Mouse (Mus musculus): ENCODE measurements around the gene Inava.
A peak's percentile ranks its signal among the peaks of the same experiment; 100 is the strongest.

Inava gene

DNA sequence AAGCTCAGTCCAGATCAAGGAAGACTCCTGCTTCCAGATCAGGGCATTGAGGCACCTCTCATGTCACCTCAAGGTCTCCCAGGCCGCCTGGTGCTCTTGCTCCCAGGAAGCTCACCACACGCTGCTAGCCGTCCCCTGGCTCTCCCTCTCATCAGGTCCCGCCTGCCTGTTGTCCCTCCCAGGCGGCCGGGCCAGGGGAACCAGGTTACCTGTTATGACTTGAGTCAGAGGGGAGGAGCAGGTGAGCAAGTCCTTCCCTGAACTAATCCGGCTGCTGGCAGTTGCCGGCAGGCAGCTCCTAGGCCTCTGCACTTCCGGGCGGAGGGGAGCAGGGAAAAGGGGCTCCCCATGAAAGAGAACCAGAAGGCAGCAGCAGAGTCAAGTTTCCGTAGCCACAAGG lies 3.9 kb downstream of the Inava start:
- no peak for DNase-seq

DNA sequence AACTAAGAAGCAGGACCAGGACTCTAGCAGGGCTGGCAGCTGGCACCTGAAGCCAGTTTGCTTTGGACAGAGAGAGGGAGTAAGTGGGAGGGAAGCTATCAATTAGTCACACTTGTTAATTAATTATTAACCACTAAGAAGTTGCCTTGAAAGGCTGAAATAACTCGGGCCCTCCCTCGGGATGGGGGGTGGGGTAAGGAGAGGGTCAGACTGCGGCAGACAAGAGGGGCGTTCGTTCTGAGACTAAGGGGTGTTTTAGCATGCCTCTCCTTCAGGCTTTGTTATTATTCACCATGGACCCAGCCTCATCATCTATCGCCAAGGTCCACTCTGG lies 5.1 kb downstream of the Inava start:
- DNase-seq, result no peak

DNA sequence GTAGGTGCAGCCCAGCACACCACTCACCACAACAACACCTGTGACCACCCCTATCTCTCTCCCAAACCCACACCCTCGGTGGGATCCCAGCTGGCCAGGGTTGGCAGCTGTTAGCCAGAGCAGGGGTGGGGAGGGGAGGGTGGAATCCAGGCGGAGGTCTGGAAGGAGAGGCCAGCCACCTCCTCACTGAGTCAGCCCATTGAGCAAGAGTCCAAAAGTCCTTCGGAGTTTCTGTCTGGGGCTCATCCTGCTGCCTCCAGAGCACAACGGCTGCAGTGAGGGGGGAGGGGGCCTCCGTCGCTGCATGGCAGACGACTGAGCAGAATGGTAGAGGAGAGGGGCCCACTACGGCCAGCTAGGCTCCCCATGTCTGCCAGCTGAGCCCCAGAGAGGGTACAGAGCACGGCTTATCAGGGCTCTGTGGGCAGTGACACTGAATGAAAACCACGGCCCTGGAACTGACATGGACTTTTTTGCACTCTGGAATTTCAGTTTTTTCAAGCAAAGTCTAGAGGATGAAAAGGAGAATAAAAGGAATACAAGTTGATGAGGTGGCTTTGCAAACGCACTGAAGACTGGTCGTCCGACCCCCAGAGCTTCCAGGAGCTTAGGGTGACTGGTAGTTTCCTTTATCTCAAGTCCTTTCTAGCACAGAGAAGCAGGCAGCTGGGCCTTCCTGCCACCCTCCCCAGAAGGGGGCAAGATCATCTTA lies 5.6 kb downstream of the Inava start:
- DNase-seq, result no peak

DNA sequence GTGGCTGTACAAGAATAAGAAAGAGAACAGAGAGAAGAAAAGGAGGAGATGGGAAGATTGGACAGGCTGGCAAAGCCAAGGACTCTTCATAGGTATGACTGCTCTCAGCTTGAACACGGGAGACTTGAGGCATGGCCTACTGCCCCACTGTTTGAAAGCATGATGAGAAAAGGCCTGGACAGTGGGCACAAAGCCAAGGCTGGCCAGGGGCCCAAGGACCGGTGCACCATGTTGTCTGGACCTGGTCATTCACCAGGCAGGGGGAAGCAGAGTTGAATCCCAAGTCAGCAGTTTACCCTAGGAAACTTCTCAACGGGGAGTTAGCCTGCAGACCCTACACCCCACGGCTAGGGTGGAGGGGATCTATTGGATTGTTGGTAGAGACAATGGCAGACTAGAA lies 6.2 kb downstream of the Inava start:
- no peak for DNase-seq

DNA sequence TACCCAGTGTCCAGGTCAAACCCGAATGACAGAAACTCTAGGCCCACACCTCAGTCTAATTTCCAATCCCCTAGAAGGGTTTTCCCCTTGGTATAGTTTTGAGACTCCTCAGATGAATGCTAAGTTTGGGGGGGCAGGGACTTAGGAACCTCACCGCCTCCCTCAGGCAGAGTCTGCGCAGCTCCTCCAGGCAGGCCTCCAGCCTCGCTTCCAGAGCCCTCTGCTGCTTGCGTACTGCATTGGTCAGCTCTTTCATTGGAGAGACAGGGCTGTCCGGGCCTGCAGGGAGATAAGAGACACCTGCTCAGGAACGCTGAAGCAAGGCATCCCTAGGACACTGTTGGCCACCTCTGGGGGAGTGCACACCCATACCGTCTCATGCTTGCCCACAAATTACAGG lies 7.4 kb downstream of the Inava start:
- no peak for DNase-seq

DNA sequence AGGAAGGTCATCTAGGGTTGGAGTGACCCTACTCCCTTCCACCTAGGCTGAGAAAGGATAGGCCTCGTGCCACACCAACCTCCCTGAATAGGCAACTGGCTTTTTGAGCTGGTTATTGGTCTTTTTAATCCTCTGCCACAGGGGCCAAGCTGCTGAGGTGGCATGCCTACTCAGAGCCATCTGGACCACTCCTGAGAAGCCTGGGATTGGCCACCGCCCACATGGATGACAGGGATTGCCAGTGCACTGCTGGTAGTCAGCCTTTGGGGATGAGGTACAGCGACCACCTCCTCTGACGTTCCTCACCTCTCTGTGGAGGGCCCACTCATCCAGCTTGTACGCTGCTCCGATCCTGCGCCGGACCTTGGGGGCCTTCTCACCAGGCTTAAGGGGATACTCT lies 8.2 kb downstream of the Inava start:
- no peak for DNase-seq

DNA sequence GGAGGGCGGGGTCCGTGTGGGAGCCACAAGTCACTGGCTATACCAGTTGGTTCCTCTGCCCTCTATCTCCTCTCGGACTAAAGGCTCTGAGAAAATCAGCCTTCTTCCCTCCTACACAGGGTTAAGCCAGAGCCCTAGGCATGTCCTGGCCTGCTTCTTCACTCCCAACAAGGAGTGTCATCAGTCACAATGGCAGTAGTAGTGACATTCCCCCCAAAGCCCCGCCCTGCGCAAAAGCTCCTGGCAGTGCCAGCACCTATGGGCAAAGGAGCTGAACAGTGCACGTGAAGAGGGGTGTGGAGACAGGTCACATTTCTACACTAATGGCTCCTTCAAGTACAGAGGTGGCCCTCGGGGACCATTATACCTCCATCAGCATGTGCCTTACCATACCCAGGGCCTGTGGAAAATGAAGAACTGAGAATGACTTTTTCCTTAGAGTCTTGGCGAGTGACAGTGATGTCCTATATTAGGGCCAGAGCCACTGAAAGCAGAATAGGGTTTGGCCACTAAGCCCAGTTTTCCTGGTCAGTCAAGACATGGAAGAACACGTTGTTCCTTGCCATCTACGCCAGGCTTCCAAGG lies 10.2 kb downstream of the Inava start:
- no peak for DNase-seq

DNA sequence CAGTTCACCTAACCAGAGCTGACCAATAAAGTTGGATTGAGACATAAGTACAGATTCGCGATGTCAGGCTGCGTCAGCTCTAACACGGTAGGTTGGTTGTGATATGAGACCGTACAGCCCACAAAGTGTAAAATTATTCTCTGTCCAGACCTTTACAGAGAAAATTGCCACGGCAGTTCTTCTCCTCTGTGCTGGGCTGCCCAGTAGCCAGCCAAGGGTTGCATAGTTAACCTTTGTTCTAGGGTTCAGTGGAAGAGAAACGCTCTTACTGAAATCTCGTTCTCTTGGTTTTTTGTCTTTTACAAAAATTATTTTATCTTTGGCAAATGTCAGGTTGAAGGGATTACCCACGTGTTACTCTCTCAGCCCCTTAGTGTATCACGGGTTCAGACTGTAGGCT lies 11.7 kb downstream of the Inava start:
- DNase-seq, result no peak

DNA sequence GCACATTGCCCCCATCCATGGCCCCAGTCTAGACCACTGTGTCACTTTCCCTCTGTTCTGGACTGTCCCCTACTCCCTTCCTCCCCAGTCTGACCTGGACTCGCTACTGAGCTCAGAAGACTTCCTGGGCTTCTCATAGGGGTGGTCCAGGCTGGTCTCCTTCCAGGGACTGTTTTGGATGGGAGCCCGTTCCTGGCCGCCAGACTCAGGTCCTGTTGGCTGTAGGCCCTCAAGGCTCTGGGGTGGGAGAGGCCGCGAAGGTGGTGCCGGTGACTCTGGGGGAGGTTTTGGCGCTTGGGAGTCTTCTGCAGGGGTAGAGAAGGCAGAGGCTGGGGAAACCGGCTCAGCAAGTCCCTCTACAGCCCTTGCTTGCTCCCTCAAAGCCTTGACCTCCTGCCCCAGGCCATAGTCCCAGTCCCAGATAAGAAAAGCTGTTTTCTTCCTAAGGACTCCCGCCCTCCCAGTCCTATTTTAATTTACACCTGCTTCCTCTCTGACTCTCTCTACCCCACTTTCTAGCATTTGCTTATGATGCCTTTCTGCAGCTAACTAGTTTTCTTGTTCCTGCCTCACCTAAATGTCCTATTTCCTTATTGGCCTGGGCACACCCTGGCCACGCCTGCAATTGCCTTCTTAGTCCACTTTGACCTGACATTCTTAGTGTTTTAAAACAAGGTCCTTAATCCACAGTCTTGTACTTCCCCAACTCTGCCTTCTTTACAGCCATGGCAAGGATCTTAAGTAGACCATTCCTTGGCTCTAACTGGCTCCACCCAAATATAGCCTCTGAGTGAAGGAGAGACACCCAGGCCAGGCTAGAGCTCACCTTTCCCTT lies 13.8 kb downstream of the Inava start:
- DNase-seq, result no peak

DNA sequence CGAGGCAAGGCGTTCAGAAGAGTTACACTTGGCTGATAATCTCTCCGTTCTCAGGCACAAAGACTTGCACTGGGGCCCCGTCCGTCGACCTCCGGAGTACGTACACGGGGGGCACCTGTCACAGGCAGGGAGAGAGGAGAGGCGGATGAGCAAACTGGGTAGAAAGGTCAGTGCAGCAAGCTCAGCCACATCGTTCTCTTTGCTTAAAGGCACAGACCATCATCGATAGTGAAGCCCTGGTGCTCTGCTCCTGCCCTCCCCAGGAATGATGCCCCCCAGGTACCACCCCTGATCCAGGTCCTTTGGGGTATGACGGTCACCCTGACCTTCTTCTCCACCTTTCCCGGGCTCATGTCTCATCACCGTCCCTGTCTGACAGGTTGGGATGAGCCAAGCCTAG lies 19.8 kb downstream of the Inava start:
- DNase-seq, result no peak

DNA sequence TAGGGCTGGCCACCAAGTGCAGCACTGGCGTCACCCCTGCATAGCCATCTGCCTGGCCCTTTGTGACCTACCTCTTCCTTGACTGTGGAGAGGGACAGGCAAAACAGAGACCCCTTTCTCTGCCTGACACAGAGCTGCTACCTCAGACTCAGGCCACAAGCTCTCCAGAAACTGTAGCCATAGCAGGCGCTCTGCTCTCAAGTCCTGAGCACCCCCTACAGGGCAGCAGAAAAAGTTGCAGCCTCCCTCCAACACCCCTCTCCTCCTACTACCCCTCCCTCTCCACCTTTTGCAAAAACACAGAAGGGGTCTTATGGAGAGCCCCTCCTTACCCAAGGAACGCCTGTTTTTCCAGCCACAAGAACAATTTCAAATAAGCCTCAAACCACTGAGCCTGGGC lies 21.3 kb downstream of the Inava start, which contains the start of gene Mroh3:
TSS of gene Mroh3 (minus strand) at position 26 of the 400 bp plus-strand sequence.
- DNase-seq, result no peak

DNA sequence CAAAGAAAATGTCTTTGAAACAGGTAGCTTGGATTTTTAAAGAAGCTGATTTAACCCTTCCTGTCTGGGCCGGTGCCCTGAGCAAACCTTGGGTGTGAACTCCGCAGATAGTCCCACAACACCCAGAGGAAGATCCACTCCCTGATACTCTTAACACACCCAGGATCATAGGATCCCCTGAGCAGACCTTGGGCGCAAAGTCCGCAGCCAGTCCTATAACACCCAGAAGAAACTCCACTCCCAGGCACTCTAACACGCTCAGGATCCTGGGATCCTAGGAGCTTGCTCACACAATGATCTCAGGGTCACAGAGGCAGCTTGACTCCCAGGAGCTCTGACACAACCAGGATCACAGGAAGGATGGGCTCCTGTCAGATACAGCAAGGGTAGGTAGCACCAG lies 44.0 kb downstream of the Inava start:
- DNase-seq, result no peak

DNA sequence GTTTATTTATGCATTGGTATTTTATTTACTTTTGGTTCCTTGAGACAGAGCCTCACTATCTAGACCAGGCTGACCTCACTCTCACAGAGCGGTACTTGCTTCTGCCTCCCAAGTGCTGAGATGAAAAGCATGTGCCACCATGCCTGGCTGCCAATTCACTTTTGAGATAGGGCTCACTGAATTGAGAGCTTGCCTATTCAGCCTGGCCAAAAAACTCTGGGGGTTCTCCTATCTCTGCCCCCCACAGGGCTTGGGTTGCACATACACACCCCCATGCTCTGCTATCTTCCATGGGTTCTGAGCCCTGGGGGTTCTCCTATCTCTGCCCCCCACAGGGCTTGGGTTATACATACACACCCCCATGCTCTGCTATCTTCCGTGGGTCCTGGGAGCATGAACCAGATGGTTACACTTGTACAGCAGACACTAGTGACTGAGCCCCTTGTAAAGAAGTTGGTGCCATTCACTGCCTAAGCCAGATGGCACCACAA lies 54.5 kb downstream of the Inava start:
- DNase-seq, result no peak

DNA sequence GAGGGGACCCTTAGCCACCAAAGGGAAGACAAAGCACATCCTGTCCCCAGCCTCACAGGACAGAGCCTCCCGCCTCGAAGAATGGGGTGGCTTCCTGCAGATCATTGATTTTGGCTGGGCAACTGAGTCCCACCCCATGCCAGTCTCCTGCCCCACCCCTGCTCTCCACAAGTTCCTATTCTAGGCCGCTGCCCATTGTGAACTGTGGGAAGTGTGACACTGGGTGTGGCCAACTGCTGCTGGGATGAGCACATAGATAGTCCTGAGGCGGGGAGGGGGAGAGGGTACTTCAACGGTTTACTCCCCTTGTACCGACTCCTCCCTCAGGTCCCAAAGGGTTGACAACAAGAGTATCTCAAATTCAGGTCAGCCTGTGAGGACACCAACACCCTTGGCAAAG lies 55.3 kb downstream of the Inava start:
- DNase-seq, result no peak

DNA sequence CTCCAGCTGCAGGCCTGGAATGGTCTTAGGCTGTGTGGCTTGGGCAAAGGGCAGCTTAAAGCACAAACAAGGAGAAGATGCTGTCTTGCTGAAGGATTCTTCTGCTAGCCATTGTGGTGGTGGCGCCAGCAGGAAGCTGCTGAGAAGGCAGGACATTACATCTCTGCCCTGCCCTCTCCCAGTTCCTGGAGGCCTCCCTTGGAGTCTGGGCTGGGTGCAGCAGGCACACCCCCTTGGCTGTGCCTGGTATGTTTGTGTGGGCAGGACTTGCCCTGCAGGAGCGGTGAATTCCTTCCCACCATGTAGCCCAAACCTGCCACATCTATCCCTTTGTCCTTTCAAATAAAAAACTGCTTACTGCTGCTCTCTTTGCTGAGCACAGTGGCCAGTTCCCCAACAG lies 57.0 kb downstream of the Inava start:
- no peak for DNase-seq

DNA sequence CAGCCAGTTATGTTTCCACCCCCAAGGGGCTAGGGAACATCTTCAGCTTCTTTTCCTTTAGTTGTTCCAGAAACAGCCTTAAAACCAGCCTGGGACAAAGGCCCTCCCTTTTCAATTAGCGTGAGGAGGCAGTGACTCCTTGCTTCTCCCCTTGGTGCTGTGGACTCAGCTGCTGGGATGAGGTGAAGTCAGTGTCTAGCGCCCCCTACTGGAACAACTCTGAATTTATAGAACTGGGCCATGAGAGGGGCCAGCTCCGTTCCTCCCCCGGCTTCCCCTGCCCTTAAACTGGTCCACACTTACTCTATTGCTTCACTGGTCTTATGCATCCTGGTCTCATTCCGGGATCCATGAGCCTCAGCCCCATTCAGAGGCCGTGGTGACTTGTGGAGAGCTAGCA lies 58.9 kb downstream of the Inava start:
- peak; percentile 42 for DNase-seq

DNA sequence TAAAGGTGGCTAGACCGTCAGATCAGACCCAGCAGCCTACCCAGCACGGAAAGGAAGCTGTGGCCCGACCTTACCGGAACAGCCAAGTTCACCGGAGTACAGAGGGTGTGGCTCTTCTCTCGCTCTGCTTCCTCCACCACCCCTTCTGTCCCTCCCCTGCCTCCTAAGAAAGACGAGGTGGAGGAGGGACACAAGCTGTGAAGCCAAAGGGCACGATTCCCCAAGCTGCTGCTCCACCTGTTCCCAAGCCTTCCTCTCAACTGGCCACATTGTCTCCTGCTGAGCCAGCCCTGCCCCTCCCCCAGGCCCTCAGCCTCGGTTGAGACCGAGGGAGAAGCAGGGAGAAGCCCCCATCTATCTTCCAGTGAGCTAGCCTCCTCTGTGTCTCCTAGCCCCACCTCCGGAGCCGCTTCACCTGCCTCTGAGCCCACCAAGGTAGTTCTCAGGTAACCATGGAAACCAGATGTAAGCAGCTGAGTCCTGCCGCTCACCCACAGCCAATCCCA lies 59.9 kb downstream of the Inava start:
- DNase-seq, result no peak

DNA sequence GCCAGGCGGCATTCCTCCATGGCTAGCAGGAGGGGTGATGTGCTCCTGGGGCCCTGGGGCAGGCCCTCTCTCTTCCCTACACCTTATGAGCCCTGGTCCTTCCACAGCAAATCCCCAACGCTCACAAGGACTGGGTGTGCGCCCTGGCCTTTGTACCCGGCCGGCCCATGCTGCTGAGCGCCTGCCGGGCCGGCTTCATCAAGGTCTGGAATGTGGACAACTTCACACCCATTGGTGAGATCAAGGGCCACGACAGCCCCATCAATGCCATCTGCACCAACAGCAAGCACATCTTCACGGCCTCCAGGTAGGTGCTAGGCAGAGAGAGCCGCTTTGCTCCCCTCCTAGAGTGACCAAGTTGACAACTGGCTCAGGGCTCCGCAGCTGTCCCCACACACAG lies 61.4 kb downstream of the Inava start:
- no peak for DNase-seq

DNA sequence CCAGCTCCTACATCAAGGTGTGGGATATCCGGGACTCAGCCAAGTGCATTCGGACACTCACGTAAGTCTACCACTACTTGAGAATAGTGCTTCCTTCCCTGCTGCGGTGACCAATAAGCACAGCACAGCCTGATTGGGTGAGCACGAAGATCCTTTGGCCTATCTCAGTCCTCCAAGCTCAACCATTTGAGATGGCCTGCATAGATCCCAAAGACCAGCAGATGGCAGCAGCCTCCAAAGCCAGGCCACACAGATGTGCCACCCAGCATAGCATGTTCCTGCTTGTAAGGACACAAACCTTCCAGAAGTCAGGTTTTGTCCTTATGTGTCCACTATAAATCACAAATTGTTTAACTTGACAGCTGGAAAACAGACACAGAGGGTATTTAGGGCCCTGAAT lies 64.0 kb downstream of the Inava start:
- DNase-seq, result peak; percentile 61

DNA sequence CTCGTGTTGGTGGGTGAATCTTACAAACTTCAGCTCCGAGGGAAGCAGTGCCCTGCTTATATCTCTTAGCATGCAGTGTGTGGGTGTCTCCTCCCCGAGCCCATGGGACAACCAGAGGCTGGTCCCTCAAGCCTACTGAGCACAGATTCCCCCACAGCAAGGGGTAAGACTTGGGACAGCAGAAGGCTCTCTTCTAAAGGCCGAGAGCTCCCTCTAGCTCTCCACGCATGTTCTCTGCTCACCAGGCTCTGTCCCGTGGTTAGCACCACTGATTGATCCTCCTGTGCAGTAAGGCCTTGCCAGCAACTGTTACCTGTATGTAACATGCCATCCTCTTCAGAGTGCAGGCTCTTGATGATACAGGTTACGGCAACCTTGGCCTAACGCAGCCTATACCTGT lies 66.4 kb downstream of the Inava start:
- DNase-seq, result no peak

DNA sequence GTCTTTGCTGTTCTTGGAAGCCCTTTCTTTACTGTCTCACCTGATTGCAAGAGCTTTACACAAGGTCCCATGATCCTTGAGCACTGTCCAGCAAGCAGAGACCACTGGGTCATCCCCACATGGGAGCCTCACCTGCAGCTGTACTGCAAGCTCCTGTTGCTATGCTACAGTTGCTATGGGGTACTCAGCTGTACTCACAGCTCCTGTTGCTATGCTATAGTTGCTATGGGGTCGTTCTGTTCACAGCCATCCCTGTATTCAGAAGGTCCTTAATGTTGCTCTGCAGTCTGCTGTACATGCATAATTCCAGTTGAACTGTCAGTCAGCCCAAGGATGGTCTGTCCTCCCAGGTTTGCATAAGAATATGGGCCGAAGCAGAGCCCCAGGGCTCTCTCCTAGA lies 68.6 kb downstream of the Inava start:
- no peak for DNase-seq
